Mouse (Mus musculus) neutrophil, adult 59 days (primary cell): ENCODE results near the gene Fahd2a. TPM values are rescaled to one million over a fixed set of nuclear protein-coding genes. Genes with fewer than 3 reads are reported as not detected.

Experiments
- total RNA-seq, 2 experiments: library from RNA; stranded (reverse); gene quantifications; 1 replicate in 1 of 2; 2 replicates in 1 of 2; pipeline ENCODE4 v1.2.4; 2023

Fahd2a gene
- 1 to 10 TPM; 7.6 to 8.4 TPM for total RNA-seq

DNA sequence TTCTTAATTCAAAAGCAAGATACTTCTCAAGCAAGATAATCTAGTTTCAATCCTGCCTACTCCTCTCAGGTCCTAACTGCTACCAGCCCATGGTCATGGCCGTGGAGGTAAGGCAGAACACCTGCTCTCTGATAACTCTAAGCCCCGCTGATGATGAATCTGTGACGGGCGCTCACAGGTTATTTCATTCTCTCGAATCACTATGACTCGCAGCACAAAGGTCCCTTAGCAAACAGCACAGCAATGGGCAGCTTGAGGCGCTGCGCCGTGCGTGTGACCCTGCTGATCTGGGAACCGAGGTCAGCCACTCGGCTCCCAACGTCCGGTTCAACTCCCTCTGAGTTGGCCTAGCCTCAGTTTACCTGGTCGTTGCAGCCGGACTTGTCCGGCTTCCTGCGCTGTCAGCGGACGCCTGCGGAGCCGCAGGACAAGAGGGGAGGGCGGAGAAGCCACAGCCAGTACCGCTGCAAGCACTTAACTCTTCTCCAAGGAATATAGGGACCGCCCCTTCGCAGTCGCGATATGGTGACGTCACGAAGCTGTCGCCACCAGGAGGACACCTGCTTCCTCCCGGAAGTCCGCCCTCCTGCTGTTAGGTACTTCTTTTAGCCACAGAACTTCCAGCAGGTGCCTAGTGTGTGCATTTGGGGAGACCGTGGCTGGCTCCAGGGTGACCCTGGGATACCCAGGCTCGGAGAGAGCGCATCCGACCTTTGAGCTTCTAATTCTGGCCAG lies at the start of gene Fahd2a:
Gene Fahd2a (minus strand): TSS at position 511 of the 735 bp plus-strand sequence.

DNA sequence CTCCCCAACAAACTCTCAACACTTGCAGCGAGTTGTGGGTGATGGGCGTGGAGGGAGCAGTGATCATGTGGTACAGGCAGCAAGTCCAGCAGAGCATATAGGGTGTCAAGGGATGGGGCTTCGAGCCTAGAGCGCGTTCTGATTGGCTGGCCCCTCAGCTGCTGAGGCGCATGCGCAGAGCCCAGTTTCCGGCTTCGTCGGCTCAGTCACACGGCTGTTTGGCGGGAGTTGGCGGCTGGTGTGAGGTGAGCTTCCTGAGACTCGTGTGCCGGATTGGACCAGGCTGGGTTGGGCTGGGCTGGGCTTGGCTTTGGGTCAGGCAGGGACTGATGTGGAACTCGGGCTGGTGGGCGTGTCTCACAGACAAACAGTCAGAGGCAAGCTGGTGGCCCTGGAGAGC lies 19.4 kb downstream of the Fahd2a start, which contains the start of gene Gpat2:
Gene Gpat2 (plus strand): TSS at position 223 of the 400 bp plus-strand sequence.

Other genes with a start within 250 kb of the Fahd2a start
- gene 1810024B03Rik, start 236.3 kb downstream of the Fahd2a start, total RNA-seq, result under 1 TPM; 0.42 to 0.57 TPM
- gene Snrnp200, start 236.2 kb downstream of the Fahd2a start, total RNA-seq, result 100 to 1,000 TPM in 1 of 2 experiments, 10 to 100 TPM in 1; 81.3 to 102 TPM
- 10 to 100 TPM; 30.8 to 34.3 TPM for gene Ciao1, start 196.7 kb downstream of the Fahd2a start, total RNA-seq
- gene Tmem127, start 196.7 kb downstream of the Fahd2a start, total RNA-seq, result 10 to 100 TPM; 69.0 to 73.6 TPM
- gene Stard7, start 174.3 kb downstream of the Fahd2a start, total RNA-seq, result 10 to 100 TPM; 65.0 to 72.4 TPM
- gene Dusp2, start 108.4 kb downstream of the Fahd2a start, total RNA-seq, result 10 to 100 TPM; 44.8 to 47.5 TPM
- gene Astl, start 105.9 kb downstream of the Fahd2a start, total RNA-seq, result under 1 TPM; 0.13 to 0.15 TPM
- not detected for gene Adra2b, start 81.4 kb downstream of the Fahd2a start, total RNA-seq
- gene Gpat2, start 19.4 kb downstream of the Fahd2a start, total RNA-seq, result not detected
- 1 to 10 TPM in 1 of 2 experiments, under 1 TPM in 1; 0.95 to 1.5 TPM for gene Kcnip3, start 77.5 kb upstream of the Fahd2a start, total RNA-seq
- gene Prom2, start 96.9 kb upstream of the Fahd2a start, total RNA-seq, result not detected
- 1 to 10 TPM in 1 of 2 experiments, under 1 TPM in 1; 0.49 to 1.3 TPM for gene Zfp661, start 142.5 kb upstream of the Fahd2a start, total RNA-seq
- 10 to 100 TPM; 45.7 to 52.9 TPM for gene Mrps5, start 142.7 kb upstream of the Fahd2a start, total RNA-seq
- not detected for gene Mal, start 212.1 kb upstream of the Fahd2a start, total RNA-seq